Mouse (Mus musculus) thymus, adult 2 months (tissue): ENCODE measurements around the gene Msi2.

ENCODE experiments used
- CTCF ChIP-seq: fragments of 200-500 bp; IDR thresholded peaks from 2 replicates; pipeline ENCODE4 v1.5.1; 2012; ENCODE audit warnings: mild to moderate bottlenecking, control low read depth, low read length, moderate library complexity, borderline replicate concordance; ENCODE audit not compliant: control insufficient read depth, poor library complexity, insufficient read depth; ENCODE audit errors: extremely low read depth
- POLR2A ChIP-seq: fragments of 200-500 bp; IDR thresholded peaks from 2 replicates; pipeline ENCODE4 v1.6.1; 2012; ENCODE audit warnings: mild to moderate bottlenecking, low read length, control low read depth, moderate library complexity; ENCODE audit not compliant: control insufficient read depth, poor library complexity, insufficient read depth; ENCODE audit errors: extremely low read depth

DNA sequence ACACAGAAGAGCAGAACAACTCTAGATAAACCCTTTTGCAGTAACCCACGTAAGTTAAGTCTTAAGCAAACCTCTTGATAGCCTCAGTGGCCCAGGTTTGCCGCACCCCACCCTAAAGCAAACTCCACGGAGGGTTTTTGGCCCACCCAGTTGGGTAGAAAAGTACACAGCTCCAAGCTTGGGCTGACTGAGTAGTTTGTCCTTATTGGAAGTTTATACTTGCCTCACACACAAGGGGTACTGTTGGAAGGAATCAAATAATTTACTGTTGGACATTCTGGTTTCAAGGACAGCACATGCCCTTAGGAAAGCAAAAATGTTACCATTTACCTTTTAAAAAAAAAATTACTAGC, 63.1 kb downstream of the Msi2 start:
- TF ChIP-seq CTCF (no peak), POLR2A (no peak)
